7 mouse cellular contexts compared by ENCODE assay signal in the genomic region with DNA sequence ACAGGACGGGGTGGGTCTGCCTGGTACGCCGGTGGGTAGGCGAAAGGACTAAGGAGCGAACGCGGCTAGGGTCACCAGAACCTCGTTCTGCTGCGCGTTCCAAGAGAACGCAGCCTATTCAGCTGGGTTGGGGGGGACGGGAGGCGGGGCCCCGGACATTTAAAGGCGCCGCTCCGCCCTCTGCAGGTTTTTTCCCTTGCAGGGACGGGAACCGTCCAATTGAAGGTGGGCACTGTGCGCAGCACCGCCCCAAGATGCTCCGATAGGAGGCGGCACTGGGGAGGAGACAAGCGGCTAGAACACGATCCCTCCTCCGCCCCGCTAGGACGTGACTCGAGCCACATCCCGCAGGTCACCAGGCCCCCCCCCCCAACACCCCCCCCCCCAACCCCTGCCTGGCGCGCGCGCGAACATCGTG. TPM values are rescaled to one million over a fixed set of nuclear protein-coding genes. Genes with fewer than 3 reads are reported as not detected.
DNase-seq lines count a peak whose midpoint lies in the region; ATAC-seq lines count a peak whose summit lies in the region.

No protein-coding gene starts in this region.

- H3K27me3 ChIP-seq in embryonic facial prominence, embryonic 10.5 days (replicated peaks; ENCODE audit: low read depth, poor library complexity, severe bottlenecking) = no peaks in the 10 kb centered on the region
- no peaks in the 10 kb centered on the region for H3K27me3 ChIP-seq in limb, embryonic 11.5 days (ENCODE audit: control insufficient read depth, insufficient read depth, low read length)
- H3K27me3 ChIP-seq in midbrain, embryonic 14.5 days (ENCODE audit: control insufficient read depth, insufficient read depth, low read length) = no peaks in the 10 kb centered on the region

- WGBS in embryonic facial prominence, embryonic 10.5 days = under 1% methylated on average over 36 of the region's 36 CpGs
- WGBS in limb, embryonic 11.5 days = under 1% methylated on average over 35 of the region's 36 CpGs
- under 1% methylated on average over 30 of the region's 36 CpGs for WGBS in midbrain, embryonic 14.5 days

- H3K9ac ChIP-seq in limb, embryonic 11.5 days (ENCODE audit: low read length) = peak overlapping the region; percentile 77
- H3K9ac ChIP-seq in midbrain, embryonic 14.5 days (replicated peaks; ENCODE audit: low read length) = peak overlapping the region; percentile 80

- H3K27ac ChIP-seq in embryonic facial prominence, embryonic 10.5 days (replicated peaks) = peak overlapping the region; percentile 97
- H3K27ac ChIP-seq in limb, embryonic 11.5 days (replicated peaks; ENCODE audit: low read depth, low read length) = peak overlapping the region; percentile 81
- peak overlapping the region; percentile 96 for H3K27ac ChIP-seq in midbrain, embryonic 14.5 days (replicated peaks; ENCODE audit: low read depth, low read length)

- peaks cover 72% of the 10 kb centered on the region for H3K36me3 ChIP-seq in embryonic facial prominence, embryonic 10.5 days (replicated peaks)
- peaks cover 19% of the 10 kb centered on the region for H3K36me3 ChIP-seq in limb, embryonic 11.5 days (ENCODE audit: control insufficient read depth, insufficient read depth, low read length)
- H3K36me3 ChIP-seq in midbrain, embryonic 14.5 days (ENCODE audit: control insufficient read depth, insufficient read depth, low read length) = peaks cover 29% of the 10 kb centered on the region

- peak; percentile 98 for DNase-seq in adrenal gland, postnatal 10 days
- peak; percentile 98 for DNase-seq in embryonic facial prominence, embryonic 10.5 days (ENCODE audit: low spot score)
- DNase-seq in heart, adult 11 months = peak; percentile 100
- DNase-seq in kidney, adult 18-20 months = peak; percentile 96
- DNase-seq in limb, embryonic 11.5 days (ENCODE audit: low spot score) = peak; percentile 96
- DNase-seq in midbrain, embryonic 14.5 days = peak; percentile 97
- DNase-seq in spleen, adult 18-20 months = peak; percentile 92 to 98

- H3K9me3 ChIP-seq in embryonic facial prominence, embryonic 10.5 days = no peaks in the 10 kb centered on the region
- no peaks in the 10 kb centered on the region for H3K9me3 ChIP-seq in limb, embryonic 11.5 days (ENCODE audit: control insufficient read depth, low read length)
- H3K9me3 ChIP-seq in midbrain, embryonic 14.5 days (ENCODE audit: control insufficient read depth, low read length) = no peaks in the 10 kb centered on the region

- ATAC-seq in limb, embryonic 11.5 days (ENCODE audit: insufficient number of reproducible peaks, low FRiP score, low TSS enrichment, low read depth) = peak; percentile 95
- peak; percentile 94 for ATAC-seq in midbrain, embryonic 14.5 days (ENCODE audit: low FRiP score, low TSS enrichment)

- peak overlapping the region; percentile 92 for H3K4me2 ChIP-seq in limb, embryonic 11.5 days (ENCODE audit: low read depth, severe bottlenecking)
- peak overlapping the region; percentile 84 for H3K4me2 ChIP-seq in midbrain, embryonic 14.5 days (ENCODE audit: low read length)

- peak overlapping the region; percentile 93 for H3K4me3 ChIP-seq in embryonic facial prominence, embryonic 10.5 days
- peak overlapping the region; percentile 76 for H3K4me3 ChIP-seq in limb, embryonic 11.5 days (ENCODE audit: low read depth, low read length)
- H3K4me3 ChIP-seq in midbrain, embryonic 14.5 days (replicated peaks; ENCODE audit: low read depth, low read length) = peak overlapping the region; percentile 79

- H3K4me1 ChIP-seq in embryonic facial prominence, embryonic 10.5 days = peaks cover 43% of the 10 kb centered on the region
- peaks cover 25% of the 10 kb centered on the region for H3K4me1 ChIP-seq in limb, embryonic 11.5 days (ENCODE audit: control insufficient read depth, insufficient read depth, low read length)
- H3K4me1 ChIP-seq in midbrain, embryonic 14.5 days (ENCODE audit: control insufficient read depth, insufficient read depth, low read length) = peaks cover 24% of the 10 kb centered on the region

RNA-seq across cellular contexts. Expression of gene Fam57b, which starts 1.6 kb away (rescaled TPM):
- 10 to 100 TPM; 29.0 to 36.1 TPM for total RNA-seq in adrenal gland, postnatal 10 days (2021)
- 0.80 and 1.2 TPM in 2 replicates for polyA plus RNA-seq in embryonic facial prominence, embryonic 10.5 days (2016; fragmentation: Nextera tagmentation; extraction: Ambion mirVana)
- not detected in 2 replicates for polyA plus RNA-seq in limb, embryonic 11.5 days (2014; fragmentation: Nextera tagmentation; extraction: Ambion mirVana)
- polyA plus RNA-seq in midbrain, embryonic 14.5 days (2014; fragmentation: Nextera tagmentation; extraction: Ambion mirVana) = 51.6 and 72.4 TPM in 2 replicates

RNA-seq across cellular contexts. Expression of gene Ppp4c, which starts 6.8 kb away (rescaled TPM):
- 100 to 1,000 TPM; 103 to 107 TPM for total RNA-seq in adrenal gland, postnatal 10 days (2021)
- polyA plus RNA-seq in embryonic facial prominence, embryonic 10.5 days (2016; fragmentation: Nextera tagmentation; extraction: Ambion mirVana) = 390 and 408 TPM in 2 replicates
- polyA plus RNA-seq in limb, embryonic 11.5 days (2014; fragmentation: Nextera tagmentation; extraction: Ambion mirVana) = 400 and 426 TPM in 2 replicates
- polyA plus RNA-seq in midbrain, embryonic 14.5 days (2014; fragmentation: Nextera tagmentation; extraction: Ambion mirVana) = 210 and 212 TPM in 2 replicates

RNA-seq across cellular contexts. Expression of gene Tbx6, which starts 17.8 kb away (rescaled TPM):
- 1 to 10 TPM in 1 of 2 experiments, under 1 TPM in 1; 0.60 to 1.2 TPM for total RNA-seq in adrenal gland, postnatal 10 days (2021)
- polyA plus RNA-seq in embryonic facial prominence, embryonic 10.5 days (2016; fragmentation: Nextera tagmentation; extraction: Ambion mirVana) = 0.36 and 0.60 TPM in 2 replicates
- polyA plus RNA-seq in limb, embryonic 11.5 days (2014; fragmentation: Nextera tagmentation; extraction: Ambion mirVana) = 0.45 and 0.67 TPM in 2 replicates
- 0.22 and 0.24 TPM in 2 replicates for polyA plus RNA-seq in midbrain, embryonic 14.5 days (2014; fragmentation: Nextera tagmentation; extraction: Ambion mirVana)

RNA-seq across cellular contexts. Expression of gene Ypel3, which starts 22.3 kb away (rescaled TPM):
- total RNA-seq in adrenal gland, postnatal 10 days (2021) = 100 to 1,000 TPM; 140 to 147 TPM
- 51.1 and 64.4 TPM in 2 replicates for polyA plus RNA-seq in embryonic facial prominence, embryonic 10.5 days (2016; fragmentation: Nextera tagmentation; extraction: Ambion mirVana)
- 97.8 and 112 TPM in 2 replicates for polyA plus RNA-seq in limb, embryonic 11.5 days (2014; fragmentation: Nextera tagmentation; extraction: Ambion mirVana)
- polyA plus RNA-seq in midbrain, embryonic 14.5 days (2014; fragmentation: Nextera tagmentation; extraction: Ambion mirVana) = 218 and 255 TPM in 2 replicates

RNA-seq across cellular contexts. Expression of gene 4930451I11Rik, which starts 32.4 kb away (rescaled TPM):
- not detected for total RNA-seq in adrenal gland, postnatal 10 days (2021)
- not detected in 2 replicates for polyA plus RNA-seq in embryonic facial prominence, embryonic 10.5 days (2016; fragmentation: Nextera tagmentation; extraction: Ambion mirVana)
- not detected in 2 replicates for polyA plus RNA-seq in limb, embryonic 11.5 days (2014; fragmentation: Nextera tagmentation; extraction: Ambion mirVana)
- polyA plus RNA-seq in midbrain, embryonic 14.5 days (2014; fragmentation: Nextera tagmentation; extraction: Ambion mirVana) = not detected in 2 replicates

Comparison
In these comparisons a context has a peak if more than half of its experiments do, and no peak if none do; other contexts are left out.
1. Peak in every context shown above with its lines: DNase-seq, ATAC-seq, H3K4me3 ChIP-seq and H3K27ac ChIP-seq.
2. RNA of gene Fam57b, which starts 1.6 kb away (polyA plus RNA-seq): 51.6 to 72.4 TPM in midbrain, embryonic 14.5 days; 0.80 to 1.2 TPM in embryonic facial prominence, embryonic 10.5 days and not detected in limb, embryonic 11.5 days; every median in the first group is over 10 times any median in the second.